Mouse (Mus musculus): ENCODE data around the gene Pias4. TPM values are rescaled to one million over a fixed set of nuclear protein-coding genes. Genes with fewer than 3 reads are reported as not detected.

The Pias4 gene
- polyA plus RNA-seq, 1 experiment, result 36.8 TPM

- Histone ChIP-seq H3K36me3 (ENCODE audit: control insufficient read depth, insufficient read depth, low read length, poor library complexity, severe bottlenecking) (peaks cover 9% of the 10 kb centered on the region; the same call in 1 of the 2 replicates), H3K9ac (ENCODE audit: low read depth, poor library complexity, severe bottlenecking) (no peak overlapping the region), H3K4me3 (ENCODE audit: low read depth, low read length) (no peak overlapping the region), H3K27me3 (ENCODE audit: control insufficient read depth, insufficient read depth, low read length, poor library complexity, severe bottlenecking) (no peaks in the 10 kb centered on the region), H3K27ac (ENCODE audit: insufficient read depth, low read length) (no peak overlapping the region), H3K4me1 (ENCODE audit: control insufficient read depth, insufficient read depth, low read length) (no peaks in the 10 kb centered on the region), H3K9me3 (replicated peaks; ENCODE audit: control insufficient read depth, insufficient read depth, low read length, poor library complexity, severe bottlenecking) (no peaks in the 10 kb centered on the region)
- TF ChIP-seq POLR2A (IDR thresholded peaks at IDR 0.05; ENCODE audit: insufficient read depth, low read length) (no peak), EP300 (IDR thresholded peaks at IDR 0.05; ENCODE audit: insufficient read depth, low read depth, low read length) (no peak), CTCF (IDR thresholded peaks at IDR 0.05; ENCODE audit: low read depth, low read length) (no peak)
Observed at GRCm38 (mm10) chr10:81122889-81123288, 44.8 kb downstream of the Pias4 start.

DNA sequence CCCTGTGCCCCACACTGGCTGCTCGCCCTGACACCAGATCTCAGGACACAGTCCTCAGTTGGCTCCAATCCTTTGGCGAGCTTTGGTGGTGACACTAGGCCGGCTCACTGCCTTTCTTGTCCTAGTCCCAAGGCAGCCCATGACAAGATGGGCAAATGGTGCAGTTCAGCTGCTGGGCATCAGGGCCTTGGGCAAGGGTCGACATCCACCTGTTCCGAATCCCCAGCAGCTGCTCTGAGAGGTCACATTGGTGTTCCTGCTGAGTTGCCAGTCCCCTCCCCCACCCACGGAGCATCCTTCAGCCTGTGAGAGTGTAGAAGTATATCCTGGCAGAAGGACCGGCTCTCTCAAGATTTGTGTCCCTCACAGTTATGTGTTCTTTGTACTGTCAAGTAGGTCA is 47.1 kb downstream of the Pias4 start:
- H3K27ac ChIP-seq (ENCODE audit: insufficient read depth, low read length), result no peak overlapping the region
- no peaks in the 10 kb centered on the region for H3K4me1 ChIP-seq (ENCODE audit: control insufficient read depth, insufficient read depth, low read length)
- peaks cover 9% of the 10 kb centered on the region; the same call in 1 of the 2 replicates for H3K36me3 ChIP-seq (ENCODE audit: control insufficient read depth, insufficient read depth, low read length, poor library complexity, severe bottlenecking)
- no peaks in the 10 kb centered on the region for H3K27me3 ChIP-seq (ENCODE audit: control insufficient read depth, insufficient read depth, low read length, poor library complexity, severe bottlenecking)
- no peak for TF ChIP-seq EP300 (IDR thresholded peaks at IDR 0.05; ENCODE audit: insufficient read depth, low read depth, low read length)
- TF ChIP-seq CTCF (IDR thresholded peaks at IDR 0.05; ENCODE audit: low read depth, low read length), result no peak
- no peak for TF ChIP-seq POLR2A (IDR thresholded peaks at IDR 0.05; ENCODE audit: insufficient read depth, low read length)
- no peak overlapping the region for H3K9ac ChIP-seq (ENCODE audit: low read depth, poor library complexity, severe bottlenecking)
- H3K9me3 ChIP-seq (replicated peaks; ENCODE audit: control insufficient read depth, insufficient read depth, low read length, poor library complexity, severe bottlenecking), result no peaks in the 10 kb centered on the region
- H3K4me3 ChIP-seq (ENCODE audit: low read depth, low read length), result no peak overlapping the region

DNA sequence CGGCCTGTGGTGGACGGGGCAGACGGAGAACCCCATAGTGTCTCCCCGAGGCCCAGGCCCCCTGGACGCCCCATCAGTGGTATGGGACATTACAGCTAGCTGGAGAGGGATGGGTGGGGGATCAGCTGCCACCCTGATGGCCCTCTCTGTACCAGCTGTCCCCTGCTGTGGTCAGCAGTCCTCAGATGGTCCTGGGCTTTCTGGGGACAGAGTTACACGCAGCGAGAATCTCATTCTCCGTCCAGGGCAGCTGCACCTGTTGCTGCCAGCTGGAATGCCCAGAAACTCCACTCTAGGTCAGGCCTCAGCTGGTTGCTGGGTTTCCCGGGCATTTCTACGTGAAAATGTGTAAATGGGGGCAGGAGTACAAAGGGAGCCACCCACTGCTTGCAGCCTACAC is 48.1 kb downstream of the Pias4 start:
- no peak for TF ChIP-seq CTCF (IDR thresholded peaks at IDR 0.05; ENCODE audit: low read depth, low read length)
- no peak for TF ChIP-seq POLR2A (IDR thresholded peaks at IDR 0.05; ENCODE audit: insufficient read depth, low read length)
- no peak for TF ChIP-seq EP300 (IDR thresholded peaks at IDR 0.05; ENCODE audit: insufficient read depth, low read depth, low read length)
- Histone ChIP-seq H3K27me3 (ENCODE audit: control insufficient read depth, insufficient read depth, low read length, poor library complexity, severe bottlenecking) (no peaks in the 10 kb centered on the region), H3K4me3 (ENCODE audit: low read depth, low read length) (no peak overlapping the region), H3K9ac (ENCODE audit: low read depth, poor library complexity, severe bottlenecking) (no peak overlapping the region), H3K27ac (ENCODE audit: insufficient read depth, low read length) (no peak overlapping the region), H3K4me1 (ENCODE audit: control insufficient read depth, insufficient read depth, low read length) (no peaks in the 10 kb centered on the region), H3K36me3 (ENCODE audit: control insufficient read depth, insufficient read depth, low read length, poor library complexity, severe bottlenecking) (peaks cover 16% of the 10 kb centered on the region; the same call in 1 of the 2 replicates), H3K9me3 (replicated peaks; ENCODE audit: control insufficient read depth, insufficient read depth, low read length, poor library complexity, severe bottlenecking) (no peaks in the 10 kb centered on the region)

- no peak overlapping the region for H3K9ac ChIP-seq (ENCODE audit: low read depth, poor library complexity, severe bottlenecking)
- no peaks in the 10 kb centered on the region for H3K27me3 ChIP-seq (ENCODE audit: control insufficient read depth, insufficient read depth, low read length, poor library complexity, severe bottlenecking)
- H3K36me3 ChIP-seq (ENCODE audit: control insufficient read depth, insufficient read depth, low read length, poor library complexity, severe bottlenecking), result peaks cover 19% of the 10 kb centered on the region
- no peaks in the 10 kb centered on the region for H3K4me1 ChIP-seq (ENCODE audit: control insufficient read depth, insufficient read depth, low read length)
- no peaks in the 10 kb centered on the region for H3K9me3 ChIP-seq (replicated peaks; ENCODE audit: control insufficient read depth, insufficient read depth, low read length, poor library complexity, severe bottlenecking)
- no peak overlapping the region for H3K27ac ChIP-seq (ENCODE audit: insufficient read depth, low read length)
- no peak overlapping the region for H3K4me3 ChIP-seq (ENCODE audit: low read depth, low read length)
- TF ChIP-seq CTCF (IDR thresholded peaks at IDR 0.05; ENCODE audit: low read depth, low read length) (no peak), EP300 (IDR thresholded peaks at IDR 0.05; ENCODE audit: insufficient read depth, low read depth, low read length) (no peak), POLR2A (IDR thresholded peaks at IDR 0.05; ENCODE audit: insufficient read depth, low read length) (no peak)
Observed at GRCm38 (mm10) chr10:81112946-81113345, 54.8 kb downstream of the Pias4 start.

GRCm38 (mm10) chr10:81106113-81106721 is 61.5 kb downstream of the Pias4 start:
- H3K9me3 ChIP-seq (replicated peaks; ENCODE audit: control insufficient read depth, insufficient read depth, low read length, poor library complexity, severe bottlenecking), result no peaks in the 10 kb centered on the region
- H3K4me3 ChIP-seq (ENCODE audit: low read depth, low read length), result peak overlapping the region; percentile 96
- TF ChIP-seq EP300 (IDR thresholded peaks at IDR 0.05; ENCODE audit: insufficient read depth, low read depth, low read length) (no peak), POLR2A (IDR thresholded peaks at IDR 0.05; ENCODE audit: insufficient read depth, low read length) (no peak)
- no peaks in the 10 kb centered on the region for H3K27me3 ChIP-seq (ENCODE audit: control insufficient read depth, insufficient read depth, low read length, poor library complexity, severe bottlenecking)
- H3K27ac ChIP-seq (ENCODE audit: insufficient read depth, low read length), result peak overlapping the region; percentile 45; the same call in 1 of the 2 replicates
- peak overlapping the region; percentile 92 for H3K9ac ChIP-seq (ENCODE audit: low read depth, poor library complexity, severe bottlenecking)
- peaks cover 11% of the 10 kb centered on the region for H3K36me3 ChIP-seq (ENCODE audit: control insufficient read depth, insufficient read depth, low read length, poor library complexity, severe bottlenecking)
- no peaks in the 10 kb centered on the region for H3K4me1 ChIP-seq (ENCODE audit: control insufficient read depth, insufficient read depth, low read length)

DNA sequence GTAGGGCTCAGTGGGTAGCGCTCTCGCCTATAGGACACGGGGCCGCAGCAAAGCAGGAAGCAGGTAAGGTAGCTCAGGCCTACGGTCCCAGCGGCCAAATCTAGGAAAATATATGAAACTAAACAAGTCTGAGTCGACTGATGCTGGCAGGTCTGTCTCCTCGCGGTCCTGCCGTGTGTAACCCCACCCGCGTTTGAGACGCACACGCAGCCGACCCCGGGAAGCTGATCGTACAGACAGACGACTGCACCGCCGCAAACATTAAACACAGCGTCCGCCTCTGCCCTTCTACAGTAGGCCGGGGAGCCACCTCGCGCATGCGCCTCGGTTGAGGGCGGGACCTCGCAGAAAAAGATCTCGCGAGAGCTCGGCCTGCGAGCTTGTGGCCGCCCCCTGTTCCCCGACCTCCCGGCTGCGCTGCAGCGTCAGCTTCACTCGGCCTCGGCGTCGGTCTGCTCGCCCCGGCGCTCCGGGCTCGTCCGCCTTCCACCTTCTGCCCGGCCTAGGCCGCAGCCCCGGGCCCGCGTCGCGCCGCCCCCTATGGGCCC is 62.1 kb downstream of the Pias4 start, which contains the start of gene Map2k2:
TSS of gene Map2k2 (plus strand) at position 351 of the 548 bp plus-strand sequence.
- Histone ChIP-seq H3K4me1 (ENCODE audit: control insufficient read depth, insufficient read depth, low read length) (no peaks in the 10 kb centered on the region), H3K27ac (ENCODE audit: insufficient read depth, low read length) (peak within 1 kb of the TSS; percentile 85), H3K9me3 (replicated peaks; ENCODE audit: control insufficient read depth, insufficient read depth, low read length, poor library complexity, severe bottlenecking) (no peaks in the 10 kb centered on the region), H3K9ac (ENCODE audit: low read depth, poor library complexity, severe bottlenecking) (peak within 1 kb of the TSS; percentile 92), H3K27me3 (ENCODE audit: control insufficient read depth, insufficient read depth, low read length, poor library complexity, severe bottlenecking) (no peaks in the 10 kb centered on the region), H3K4me3 (ENCODE audit: low read depth, low read length) (peak within 1 kb of the TSS; percentile 96), H3K36me3 (ENCODE audit: control insufficient read depth, insufficient read depth, low read length, poor library complexity, severe bottlenecking) (peaks cover 6% of the 10 kb centered on the region)
- peak; percentile 98 for TF ChIP-seq POLR2A (IDR thresholded peaks at IDR 0.05; ENCODE audit: insufficient read depth, low read length)
- TF ChIP-seq CTCF (IDR thresholded peaks at IDR 0.05; ENCODE audit: low read depth, low read length), result no peak
- 0 out of 2 replicates have a peak, but pooled peaks have one; percentile 42 for TF ChIP-seq EP300 (IDR thresholded peaks at IDR 0.05; ENCODE audit: insufficient read depth, low read depth, low read length)

Other genes starting within 250 kb of the Pias4 start
- 25.9 and 28.2 TPM in 2 replicates for gene Lmnb2, start 249.7 kb downstream of the Pias4 start, polyA plus RNA-seq (2011; ENCODE audit: insufficient read depth, insufficient read length, low read depth, missing spikeins)
- gene Gadd45b, start 237.8 kb downstream of the Pias4 start, polyA plus RNA-seq (2011; ENCODE audit: insufficient read depth, insufficient read length, low read depth, missing spikeins), result 80.7 and 86.3 TPM in 2 replicates
- 4.1 TPM in 2 replicates for gene Gng7, start 153.0 kb downstream of the Pias4 start, polyA plus RNA-seq (2011; ENCODE audit: insufficient read depth, insufficient read length, low read depth, missing spikeins)
- 0.27 and 0.90 TPM in 2 replicates for gene Diras1, start 142.3 kb downstream of the Pias4 start, polyA plus RNA-seq (2011; ENCODE audit: insufficient read depth, insufficient read length, low read depth, missing spikeins)
- 2.8 and 4.5 TPM in 2 replicates for gene Slc39a3, start 130.5 kb downstream of the Pias4 start, polyA plus RNA-seq (2011; ENCODE audit: insufficient read depth, insufficient read length, low read depth, missing spikeins)
- gene Sgta, start 107.7 kb downstream of the Pias4 start, polyA plus RNA-seq (2011; ENCODE audit: insufficient read depth, insufficient read length, low read depth, missing spikeins), result 107 and 110 TPM in 2 replicates
- gene Thop1, start 97.9 kb downstream of the Pias4 start, polyA plus RNA-seq (2011; ENCODE audit: insufficient read depth, insufficient read length, low read depth, missing spikeins), result 77.4 and 81.3 TPM in 2 replicates
- 0.68 TPM in 1 of 2 replicates, not detected in the other for gene Creb3l3, start 69.0 kb downstream of the Pias4 start, polyA plus RNA-seq (2011; ENCODE audit: insufficient read depth, insufficient read length, low read depth, missing spikeins)
- gene Map2k2, start 62.0 kb downstream of the Pias4 start, polyA plus RNA-seq (2011; ENCODE audit: insufficient read depth, insufficient read length, low read depth, missing spikeins), result 46.3 and 53.0 TPM in 2 replicates
- 12.6 and 14.4 TPM in 2 replicates for gene Zbtb7a, start 32.7 kb downstream of the Pias4 start, polyA plus RNA-seq (2011; ENCODE audit: insufficient read depth, insufficient read length, low read depth, missing spikeins)
- 2,442 and 2,478 TPM in 2 replicates for gene Eef2, start 8.7 kb upstream of the Pias4 start, polyA plus RNA-seq (2011; ENCODE audit: insufficient read depth, insufficient read length, low read depth, missing spikeins)
- 61.2 and 64.8 TPM in 2 replicates for gene Dapk3, start 15.1 kb upstream of the Pias4 start, polyA plus RNA-seq (2011; ENCODE audit: insufficient read depth, insufficient read length, low read depth, missing spikeins)
- not detected in 2 replicates for gene 4930442H23Rik, start 15.9 kb upstream of the Pias4 start, polyA plus RNA-seq (2011; ENCODE audit: insufficient read depth, insufficient read length, low read depth, missing spikeins)
- not detected in 2 replicates for gene Nmrk2, start 34.1 kb upstream of the Pias4 start, polyA plus RNA-seq (2011; ENCODE audit: insufficient read depth, insufficient read length, low read depth, missing spikeins)
- 0.88 and 0.91 TPM in 2 replicates for gene Atcay, start 62.9 kb upstream of the Pias4 start, polyA plus RNA-seq (2011; ENCODE audit: insufficient read depth, insufficient read length, low read depth, missing spikeins)
- gene Zfr2, start 65.2 kb upstream of the Pias4 start, polyA plus RNA-seq (2011; ENCODE audit: insufficient read depth, insufficient read length, low read depth, missing spikeins), result 11.2 and 11.6 TPM in 2 replicates
- gene Matk, start 85.0 kb upstream of the Pias4 start, polyA plus RNA-seq (2011; ENCODE audit: insufficient read depth, insufficient read length, low read depth, missing spikeins), result 1.1 and 1.2 TPM in 2 replicates
- gene Mrpl54, start 99.0 kb upstream of the Pias4 start, polyA plus RNA-seq (2011; ENCODE audit: insufficient read depth, insufficient read length, low read depth, missing spikeins), result 52.2 and 63.7 TPM in 2 replicates
- 25.8 and 26.4 TPM in 2 replicates for gene Apba3, start 99.0 kb upstream of the Pias4 start, polyA plus RNA-seq (2011; ENCODE audit: insufficient read depth, insufficient read length, low read depth, missing spikeins)
- 41.5 and 42.7 TPM in 2 replicates for gene Tjp3, start 123.7 kb upstream of the Pias4 start, polyA plus RNA-seq (2011; ENCODE audit: insufficient read depth, insufficient read length, low read depth, missing spikeins)
- gene Pip5k1c, start 125.0 kb upstream of the Pias4 start, polyA plus RNA-seq (2011; ENCODE audit: insufficient read depth, insufficient read length, low read depth, missing spikeins), result 28.3 and 31.5 TPM in 2 replicates
- 17.5 and 18.2 TPM in 2 replicates for gene Cactin, start 153.2 kb upstream of the Pias4 start, polyA plus RNA-seq (2011; ENCODE audit: insufficient read depth, insufficient read length, low read depth, missing spikeins)
- 0.57 and 1.5 TPM in 2 replicates for gene Tbxa2r, start 160.8 kb upstream of the Pias4 start, polyA plus RNA-seq (2011; ENCODE audit: insufficient read depth, insufficient read length, low read depth, missing spikeins)
- gene Gipc3, start 175.3 kb upstream of the Pias4 start, polyA plus RNA-seq (2011; ENCODE audit: insufficient read depth, insufficient read length, low read depth, missing spikeins), result 1.0 and 1.2 TPM in 2 replicates
- gene Hmg20b, start 182.6 kb upstream of the Pias4 start, polyA plus RNA-seq (2011; ENCODE audit: insufficient read depth, insufficient read length, low read depth, missing spikeins), result 51.8 and 57.3 TPM in 2 replicates
- 13.7 and 15.3 TPM in 2 replicates for gene Mfsd12, start 189.6 kb upstream of the Pias4 start, polyA plus RNA-seq (2011; ENCODE audit: insufficient read depth, insufficient read length, low read depth, missing spikeins)
- gene 4930404N11Rik, start 197.9 kb upstream of the Pias4 start, polyA plus RNA-seq (2011; ENCODE audit: insufficient read depth, insufficient read length, low read depth, missing spikeins), result not detected in 2 replicates
- gene Fzr1, start 210.6 kb upstream of the Pias4 start, polyA plus RNA-seq (2011; ENCODE audit: insufficient read depth, insufficient read length, low read depth, missing spikeins), result 47.8 and 51.4 TPM in 2 replicates
- 52.9 and 70.3 TPM in 2 replicates for gene Dohh, start 216.5 kb upstream of the Pias4 start, polyA plus RNA-seq (2011; ENCODE audit: insufficient read depth, insufficient read length, low read depth, missing spikeins)
- gene Gm48551, start 216.5 kb upstream of the Pias4 start, polyA plus RNA-seq (2011; ENCODE audit: insufficient read depth, insufficient read length, low read depth, missing spikeins), result 1.5 TPM in 1 of 2 replicates, not detected in the other
- gene Gm48552, start 221.1 kb upstream of the Pias4 start, polyA plus RNA-seq (2011; ENCODE audit: insufficient read depth, insufficient read length, low read depth, missing spikeins), result 1.1 TPM in 1 of 2 replicates, not detected in the other
- 4.8 and 5.3 TPM in 2 replicates for gene Smim24, start 225.1 kb upstream of the Pias4 start, polyA plus RNA-seq (2011; ENCODE audit: insufficient read depth, insufficient read length, low read depth, missing spikeins)